Mouse (Mus musculus): Measurements from ENCODE around the gene Emilin1.

GRCm38 (mm10) chr5:30925217-30925616 lies 12.0 kb downstream of the Emilin1 start:
- no peak for TF ChIP-seq PAX5 (IDR thresholded peaks at IDR 0.05; ENCODE audit: low read length)
- no peak for TF ChIP-seq CTCF (conservative IDR thresholded peaks at IDR 0.05 in 1 of 2, IDR thresholded peaks at IDR 0.05 in 1 of 2; ENCODE audit: low read depth in 2 of 2, low read length in 2 of 2)
- no peak for TF ChIP-seq TCF12 (IDR thresholded peaks at IDR 0.05; ENCODE audit: low read depth, low read length)
- no peak for TF ChIP-seq EP300 (IDR thresholded peaks at IDR 0.05; ENCODE audit: low read length)
- TF ChIP-seq ZKSCAN1 (IDR thresholded peaks at IDR 0.05; ENCODE audit: borderline replicate concordance, low read depth, low read length), result no peak
- no peak for TF ChIP-seq POLR2A (IDR thresholded peaks at IDR 0.05; ENCODE audit: low read depth, low read length)
- TF ChIP-seq MEF2A (IDR thresholded peaks at IDR 0.05; ENCODE audit: borderline replicate concordance, low read depth, low read length), result no peak
- no peak for TF ChIP-seq RAD21 (IDR thresholded peaks at IDR 0.05; ENCODE audit: low read depth, low read length)
- TF ChIP-seq ZNF384 (IDR thresholded peaks at IDR 0.05; ENCODE audit: low read depth, low read length), result no peak
- TF ChIP-seq MYC (IDR thresholded peaks at IDR 0.05; ENCODE audit: low read depth, low read length), result no peak

Data from CH12.LX (cell line).